Mouse (Mus musculus): ENCODE data around the gene Tbca. TPM values are rescaled to one million over a fixed set of nuclear protein-coding genes. Genes with fewer than 3 reads are reported as not detected.
A peak's percentile ranks its signal among the peaks of the same experiment; 100 is the strongest.

The Tbca gene
- total RNA-seq, 2 experiments from 2014 or later: 169 to 191 TPM

DNA sequence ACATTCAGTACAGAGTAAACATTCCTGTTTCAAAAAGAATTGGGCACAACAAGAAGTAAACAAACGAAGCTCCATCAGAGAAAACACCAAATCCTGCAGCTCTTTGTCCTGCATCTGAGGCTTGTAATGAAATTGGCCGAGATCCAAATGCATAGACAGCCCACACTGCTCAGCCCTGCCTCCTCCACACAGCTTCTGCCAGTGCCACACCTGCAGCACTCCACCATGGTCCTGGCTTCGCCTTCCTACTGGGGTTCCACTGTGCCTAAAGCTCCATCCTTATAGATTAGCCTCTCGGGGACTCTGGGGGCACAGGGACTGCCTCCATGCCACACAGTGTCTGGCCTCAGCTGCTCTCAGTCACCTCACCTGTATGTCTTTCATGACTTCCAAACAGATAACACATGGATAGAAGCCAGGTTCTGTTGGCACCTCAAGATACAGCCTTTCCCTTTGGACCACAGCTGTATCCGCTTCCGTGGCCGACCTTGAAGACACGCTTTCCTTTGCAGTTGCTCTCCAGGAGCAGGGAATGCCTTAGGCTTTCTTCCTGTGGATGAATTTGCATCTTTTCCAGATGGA, 50.1 kb downstream of the Tbca start:
- ATAC-seq (replicated peaks; ENCODE audit: poor library complexity, severe bottlenecking): no peak

- no peak for ATAC-seq (replicated peaks; ENCODE audit: poor library complexity, severe bottlenecking)
Observed at GRCm38 (mm10) chr13:94843236-94843635, 54.5 kb downstream of the Tbca start.

DNA sequence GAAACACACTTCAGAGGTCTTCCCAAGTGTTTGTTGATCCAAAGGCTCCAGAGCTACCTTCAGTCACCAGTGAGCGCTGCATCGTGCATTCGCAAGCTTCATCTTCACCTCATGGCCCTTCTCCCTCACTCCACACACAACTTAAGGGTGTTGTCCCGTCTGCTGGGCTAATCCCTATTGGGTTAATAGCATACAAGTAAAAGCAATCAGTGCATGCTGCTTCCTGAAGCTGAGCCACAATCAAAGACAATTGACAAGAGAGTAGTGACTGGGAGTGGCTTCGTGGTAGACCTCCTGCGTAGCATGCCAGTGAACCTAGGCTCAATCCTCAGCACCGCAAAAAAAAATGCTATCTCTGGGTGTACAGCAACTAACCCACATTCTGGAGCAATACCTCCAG, 59.2 kb downstream of the Tbca start:
- no peak for ATAC-seq (replicated peaks; ENCODE audit: poor library complexity, severe bottlenecking)

DNA sequence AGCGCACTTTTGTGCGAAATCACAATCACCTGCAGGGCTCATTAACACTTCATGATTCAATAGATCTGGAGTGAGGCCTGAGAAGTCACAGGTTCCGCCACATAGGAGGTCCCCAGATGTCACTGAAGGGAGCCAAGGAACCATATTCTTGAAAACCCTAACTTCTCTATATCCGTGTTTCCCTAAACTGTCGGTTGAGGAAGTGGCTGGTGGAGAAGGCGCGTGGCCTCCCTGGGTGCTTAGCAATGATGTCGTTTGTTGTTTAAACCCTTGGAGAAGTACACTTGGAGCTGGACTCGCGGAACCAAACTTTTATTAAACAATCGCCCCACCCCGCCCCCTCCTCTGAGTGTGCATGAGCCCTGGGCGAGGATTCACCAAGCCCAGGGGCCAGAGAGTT, 60.6 kb downstream of the Tbca start:
- peak; percentile 73 for ATAC-seq (replicated peaks; ENCODE audit: poor library complexity, severe bottlenecking)

DNA sequence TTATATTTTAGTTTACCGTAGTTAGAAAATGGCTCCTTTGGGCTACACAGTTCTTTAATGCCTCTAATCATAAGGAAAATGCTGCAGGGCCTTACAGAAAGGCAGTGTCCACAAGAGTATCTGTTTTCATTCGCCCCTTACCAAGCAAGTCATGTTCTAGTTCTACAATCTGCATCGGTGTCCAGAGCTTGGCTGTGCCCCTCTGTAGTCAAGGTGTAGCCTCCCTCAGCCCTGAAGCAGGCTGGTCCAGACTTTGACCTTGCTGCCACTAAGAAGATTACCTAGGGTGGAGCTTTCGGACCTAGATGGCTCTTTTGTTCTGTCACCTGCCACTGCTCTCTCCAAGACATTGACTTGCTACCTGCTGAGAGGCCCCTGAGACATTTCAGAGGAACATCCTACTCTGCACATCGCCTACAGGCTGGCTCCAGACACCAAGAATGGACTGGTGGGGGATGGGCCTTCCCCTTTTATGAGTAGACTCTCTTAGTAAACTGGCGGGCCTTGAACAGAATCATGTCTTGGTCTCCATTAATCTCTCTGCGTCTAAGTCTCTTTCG, 69.4 kb downstream of the Tbca start:
- ATAC-seq (replicated peaks; ENCODE audit: poor library complexity, severe bottlenecking): no peak

DNA sequence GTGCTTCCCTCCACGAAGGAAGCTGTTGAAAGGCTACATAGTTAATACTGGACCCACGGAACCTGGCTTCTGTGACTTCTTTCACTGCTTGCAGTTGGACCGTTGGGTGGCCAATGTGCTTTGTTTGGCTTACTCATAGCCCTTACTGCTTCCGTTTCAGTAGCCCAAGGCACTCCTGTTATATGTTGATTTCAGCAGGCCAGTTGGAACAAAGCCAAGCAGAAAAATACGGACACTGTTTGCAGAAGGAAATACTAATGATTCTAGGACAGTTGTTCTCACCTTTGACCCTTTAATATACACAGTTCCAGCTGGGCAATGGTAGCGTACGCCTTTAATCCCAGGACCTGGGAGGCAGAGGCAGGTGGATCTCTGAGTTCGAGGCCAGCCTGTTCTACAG, 70.5 kb downstream of the Tbca start:
- no peak for ATAC-seq (replicated peaks; ENCODE audit: poor library complexity, severe bottlenecking)

DNA sequence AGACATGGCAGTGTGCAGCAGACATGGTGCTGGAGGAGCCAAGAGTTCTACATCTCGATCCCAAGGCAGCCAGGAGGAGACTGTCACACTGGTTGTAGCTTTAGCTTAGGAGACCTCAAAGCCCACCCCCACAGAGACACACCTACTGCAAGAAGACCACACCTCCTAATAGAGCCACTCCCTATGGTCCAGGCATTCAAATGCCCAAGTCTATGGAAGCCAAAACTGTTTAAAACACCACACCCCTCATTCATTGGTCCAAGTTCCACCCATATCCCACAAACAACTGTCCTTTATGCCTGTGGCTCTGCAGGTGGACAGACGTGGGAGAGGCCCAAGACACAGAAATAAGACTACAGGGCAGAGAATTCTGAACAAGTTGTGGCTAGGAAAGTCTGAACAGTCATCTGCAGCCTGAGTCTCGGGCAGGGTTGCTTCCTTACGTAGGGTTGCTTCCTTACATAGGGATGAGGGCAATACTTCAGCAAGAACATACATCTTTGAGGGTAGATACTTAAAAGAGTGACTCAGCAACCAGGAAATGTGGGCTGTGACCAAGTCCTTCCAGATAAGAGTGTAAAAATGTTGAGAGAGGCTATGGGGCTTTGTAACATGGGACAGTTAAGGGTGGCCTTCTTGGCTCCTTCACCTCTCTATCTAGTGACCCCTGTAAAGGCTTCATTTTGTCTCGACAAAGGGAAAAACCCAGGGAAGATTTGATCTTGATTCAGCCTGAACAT, 74.0 kb downstream of the Tbca start:
- no peak for ATAC-seq (replicated peaks; ENCODE audit: poor library complexity, severe bottlenecking)

DNA sequence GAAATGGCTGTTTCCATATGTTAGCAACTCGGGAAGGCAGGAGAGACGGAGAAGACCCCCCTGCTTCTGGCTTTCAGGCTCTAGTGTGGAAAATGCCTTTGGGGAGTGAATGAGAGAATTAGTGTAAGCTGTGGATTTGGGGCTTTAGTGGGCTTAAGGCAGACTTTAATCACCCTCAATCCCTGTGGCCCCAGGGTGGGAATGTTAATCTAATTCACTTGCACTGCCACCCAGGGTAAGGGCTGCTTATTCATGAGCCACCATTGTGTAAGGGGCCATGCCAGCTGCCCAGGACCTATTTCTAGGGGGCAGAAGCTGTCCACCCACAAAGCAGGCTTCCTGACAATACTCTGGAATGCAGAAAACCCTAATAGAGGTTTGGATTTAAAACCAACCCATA, 78.2 kb downstream of the Tbca start:
- ATAC-seq (replicated peaks; ENCODE audit: poor library complexity, severe bottlenecking): no peak

- no peak for ATAC-seq (replicated peaks; ENCODE audit: poor library complexity, severe bottlenecking)
Observed at GRCm38 (mm10) chr13:94867772-94868171, 79.1 kb downstream of the Tbca start.

DNA sequence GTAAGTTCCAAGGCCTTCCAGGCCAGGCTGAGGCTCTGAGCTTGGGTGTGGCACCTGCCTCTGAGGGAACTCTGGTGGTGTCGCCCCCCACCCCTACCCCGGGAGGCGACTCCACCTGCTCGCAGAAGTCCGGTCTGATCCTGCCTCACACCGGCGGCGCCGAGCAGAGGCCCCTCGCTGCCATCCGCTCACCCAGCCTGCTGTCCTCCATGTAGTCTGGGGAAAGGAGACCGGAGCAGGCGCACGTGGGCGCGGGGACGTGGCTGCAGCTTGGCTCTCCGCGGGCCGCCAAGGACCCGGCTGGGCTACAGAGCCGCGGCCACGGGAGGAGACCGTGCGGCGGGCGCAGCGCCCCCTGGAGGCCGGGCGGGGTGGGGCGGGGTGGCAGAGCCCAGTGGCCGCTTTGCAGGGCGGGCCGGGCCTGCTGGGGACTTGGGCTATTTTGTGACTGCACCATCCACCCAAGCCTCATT, 79.8 kb downstream of the Tbca start:
- ATAC-seq (replicated peaks; ENCODE audit: poor library complexity, severe bottlenecking): peak; percentile 88

- ATAC-seq (replicated peaks; ENCODE audit: poor library complexity, severe bottlenecking): no peak
Observed at GRCm38 (mm10) chr13:94869541-94869940, 80.8 kb downstream of the Tbca start.

DNA sequence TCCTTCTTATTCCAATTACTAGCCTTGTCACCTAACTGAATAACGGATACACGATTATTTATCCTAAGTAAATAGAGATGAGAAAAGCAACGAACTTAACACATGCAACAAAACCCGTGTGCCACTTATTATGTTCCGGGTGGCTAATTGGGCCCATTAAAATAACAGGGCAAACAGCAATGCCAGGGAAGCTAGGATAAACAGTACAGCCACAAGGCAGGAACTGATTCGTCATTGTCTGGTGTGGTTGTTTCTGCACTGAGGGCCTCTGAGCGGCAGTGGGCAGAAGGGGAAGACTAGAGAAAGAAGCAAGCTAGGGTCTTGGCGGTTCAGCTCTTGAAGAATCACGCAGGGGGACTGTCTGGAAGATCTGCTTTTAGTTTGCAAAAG, 81.4 kb downstream of the Tbca start:
- ATAC-seq (replicated peaks; ENCODE audit: poor library complexity, severe bottlenecking): no peak

DNA sequence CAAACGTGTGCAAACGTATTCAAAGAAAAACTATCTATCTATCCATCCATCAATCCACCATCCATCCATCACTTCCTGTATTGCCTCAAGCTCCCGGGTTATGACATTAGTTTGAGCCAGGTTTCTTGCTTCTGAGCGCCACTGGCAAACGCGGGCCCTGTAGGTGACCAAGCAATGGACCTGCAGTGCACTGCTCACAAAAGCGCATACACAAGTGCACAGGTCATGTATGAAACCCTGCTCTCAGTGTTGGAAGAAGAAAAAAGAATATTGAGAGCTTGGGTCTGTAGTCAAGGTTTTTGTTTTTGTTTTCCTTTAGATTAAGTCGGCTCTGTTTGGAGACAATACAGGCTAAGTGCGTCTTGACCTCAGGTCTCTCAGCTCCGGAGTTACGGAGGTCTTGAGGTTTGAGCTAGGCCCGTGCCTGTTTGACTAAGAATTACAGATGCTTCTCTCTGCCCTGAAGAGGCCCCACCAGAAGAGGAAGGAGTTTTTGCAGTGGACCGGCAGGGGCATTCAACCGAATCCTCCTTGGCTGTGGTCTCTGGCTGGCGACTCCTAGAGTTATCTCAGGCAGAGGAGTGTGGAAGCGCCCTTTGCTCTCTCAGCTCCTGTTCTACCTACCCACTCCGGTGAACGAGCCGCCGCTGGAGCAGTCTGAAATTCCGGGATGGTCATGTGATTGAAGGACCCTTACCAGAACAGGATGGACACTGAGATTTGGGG, 81.9 kb downstream of the Tbca start:
- ATAC-seq (replicated peaks; ENCODE audit: poor library complexity, severe bottlenecking): 0 out of 2 replicates have a peak, but pooled peaks have one; percentile 20

- no peak for ATAC-seq (replicated peaks; ENCODE audit: poor library complexity, severe bottlenecking)
Observed at GRCm38 (mm10) chr13:94871806-94872320, 83.2 kb downstream of the Tbca start.

DNA sequence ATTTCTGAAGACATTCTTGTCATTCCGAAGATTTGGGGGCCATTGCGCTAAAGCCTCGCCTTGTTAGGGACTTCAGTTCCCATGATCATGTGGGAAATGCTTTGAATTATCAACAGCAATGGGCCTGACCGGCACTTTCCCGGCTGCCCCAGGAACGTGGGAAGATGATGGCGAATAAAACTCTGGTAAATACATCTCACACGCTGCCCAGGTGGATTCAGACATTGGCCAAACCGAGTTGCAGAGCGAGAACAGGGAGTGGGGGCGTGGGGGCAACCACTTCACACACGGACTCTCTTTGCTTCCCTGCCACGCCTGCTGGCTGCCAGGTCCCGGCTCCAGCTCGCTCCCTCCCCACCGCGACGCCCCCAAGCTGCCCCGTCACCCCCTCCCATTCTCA, 83.7 kb downstream of the Tbca start:
- no peak for ATAC-seq (replicated peaks; ENCODE audit: poor library complexity, severe bottlenecking)

- ATAC-seq (replicated peaks; ENCODE audit: poor library complexity, severe bottlenecking): no peak
Observed at GRCm38 (mm10) chr13:94873111-94874038, 84.7 kb downstream of the Tbca start.

GRCm38 (mm10) chr13:94874039-94874425, 85.3 kb downstream of the Tbca start:
- no peak for ATAC-seq (replicated peaks; ENCODE audit: poor library complexity, severe bottlenecking)

- peak; percentile 18 for ATAC-seq (replicated peaks; ENCODE audit: poor library complexity, severe bottlenecking)
Observed at GRCm38 (mm10) chr13:94874656-94875395, 86.1 kb downstream of the Tbca start.

DNA sequence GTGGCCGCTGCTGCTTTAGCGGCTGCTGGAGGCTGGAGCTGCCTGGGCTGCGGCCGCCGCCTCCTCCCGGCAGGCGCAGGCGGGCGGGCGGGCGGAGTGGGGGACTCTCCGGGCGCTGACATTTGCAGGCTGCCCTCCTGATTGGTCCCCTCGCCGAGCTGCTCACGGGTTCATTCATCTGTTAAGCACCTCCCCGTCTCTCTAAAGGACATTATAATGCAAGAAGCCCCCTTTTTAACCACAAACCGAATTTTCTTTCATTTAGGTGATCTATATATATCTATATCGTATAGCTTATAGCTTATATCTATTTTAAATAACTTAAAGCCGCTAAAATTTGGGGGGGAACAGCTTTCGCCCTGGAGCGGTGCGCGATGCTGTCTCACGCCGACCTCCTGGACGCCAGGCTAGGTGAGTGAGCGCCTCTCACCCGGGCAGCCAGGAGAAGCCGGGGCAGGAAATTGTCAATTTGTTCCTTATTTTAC, 86.7 kb downstream of the Tbca start, which contains the start of gene Otp:
Gene Otp, plus strand, starts transcription at position 207 of the 485 bp plus-strand sequence.
- no peak for ATAC-seq (replicated peaks; ENCODE audit: poor library complexity, severe bottlenecking)

All from granulocyte monocyte progenitor cell, adult 5-6 weeks (primary cell).